Mouse (Mus musculus): ENCODE results near the gene Gm8871.
"Not testable (repeated sequence)": the region's sequence is repeated elsewhere in the genome, so short reads cannot be mapped to it uniquely, and the experiment has no call there.

Gene Gm8871

GRCm38 (mm10) chr5:10947505-10947904 lies at the start of gene Gm8871, which contains the start of gene Gm8857:
TSS of gene Gm8871 (plus strand) at chr5:10947805.
TSS of gene Gm8857 (plus strand) at chr5:10947807.
- DNase-seq (ENCODE audit: low read depth, low spot score), result not testable (repeated sequence)

- DNase-seq (ENCODE audit: low read depth, low spot score), result not testable (repeated sequence)
These were observed 5.9 kb downstream of the Gm8871 start for GRCm38 (mm10) chr5:10953512-10953911.

GRCm38 (mm10) chr5:10958057-10958456 lies 10.5 kb downstream of the Gm8871 start:
- not testable (repeated sequence) for DNase-seq (ENCODE audit: low read depth, low spot score)
